Mouse (Mus musculus): ENCODE measurements around the gene Tex38. TPM values are rescaled to one million over a fixed set of nuclear protein-coding genes. Genes with fewer than 3 reads are reported as not detected.
A peak's percentile ranks its signal among the peaks of the same experiment; 100 is the strongest.

Tex38 gene
- total RNA-seq, 4 experiments from 2014 or later: 0.47 to 2.5 (median 1.4) TPM

- no peak for DNase-seq (ENCODE audit: low spot score)
Observed at GRCm38 (mm10) chr4:115775056-115775455, 5.8 kb downstream of the Tex38 start.

- DNase-seq (ENCODE audit: low spot score): no peak
Observed at GRCm38 (mm10) chr4:115767647-115768467, 13.0 kb downstream of the Tex38 start.

GRCm38 (mm10) chr4:115764581-115764980 lies 16.2 kb downstream of the Tex38 start:
- no peak for DNase-seq (ENCODE audit: low spot score)

GRCm38 (mm10) chr4:115761206-115761605 lies 19.6 kb downstream of the Tex38 start:
- no peak for DNase-seq (ENCODE audit: low spot score)

GRCm38 (mm10) chr4:115754851-115755250 lies 26.0 kb downstream of the Tex38 start:
- no peak for DNase-seq (ENCODE audit: low spot score)

GRCm38 (mm10) chr4:115754101-115754500 lies 26.7 kb downstream of the Tex38 start:
- no peak for DNase-seq (ENCODE audit: low spot score)

GRCm38 (mm10) chr4:115749336-115749735 lies 31.5 kb downstream of the Tex38 start:
- no peak for DNase-seq (ENCODE audit: low spot score)

- DNase-seq (ENCODE audit: low spot score): no peak
Observed at GRCm38 (mm10) chr4:115748181-115748580, 32.6 kb downstream of the Tex38 start.

- DNase-seq (ENCODE audit: low spot score): no peak
Observed at GRCm38 (mm10) chr4:115743096-115743495, 37.7 kb downstream of the Tex38 start.

GRCm38 (mm10) chr4:115742658-115743057 lies 38.2 kb downstream of the Tex38 start:
- DNase-seq (ENCODE audit: low spot score): no peak

- DNase-seq (ENCODE audit: low spot score): no peak
Observed at GRCm38 (mm10) chr4:115738481-115738985, 42.3 kb downstream of the Tex38 start.

GRCm38 (mm10) chr4:115737551-115738041 lies 43.2 kb downstream of the Tex38 start, which contains the start of gene Efcab14:
Gene Efcab14 (plus strand): TSS chr4:115737744.
- peak; percentile 97 for DNase-seq (ENCODE audit: low spot score)

- no peak for DNase-seq (ENCODE audit: low spot score)
Observed at GRCm38 (mm10) chr4:115734867-115735266, 46.0 kb downstream of the Tex38 start.

GRCm38 (mm10) chr4:115733746-115734145 lies 47.1 kb downstream of the Tex38 start:
- no peak for DNase-seq (ENCODE audit: low spot score)

- DNase-seq (ENCODE audit: low spot score): no peak
Observed at GRCm38 (mm10) chr4:115732223-115732818, 48.5 kb downstream of the Tex38 start.

GRCm38 (mm10) chr4:115731588-115732222 lies 49.1 kb downstream of the Tex38 start:
- peak; percentile 76 for DNase-seq (ENCODE audit: low spot score)

Other genes with a start within 250 kb of the Tex38 start
- gene Cyp4a31, start 217.4 kb downstream of the Tex38 start, total RNA-seq (2022): not detected
- not detected for gene Cyp4a32, start 180.0 kb downstream of the Tex38 start, total RNA-seq (2022)
- 10 to 100 TPM; 26.4 to 38.4 (median 34.4) TPM for gene Cyp4b1, start 133.3 kb downstream of the Tex38 start, total RNA-seq (2022)
- gene Efcab14, start 43.3 kb downstream of the Tex38 start, total RNA-seq (2022): 10 to 100 TPM; 39.9 to 43.2 (median 42.3) TPM
- 100 to 1,000 TPM; 110 to 119 (median 113) TPM for gene Atpaf1, start 3.8 kb upstream of the Tex38 start, total RNA-seq (2022)
- 1 to 10 TPM; 3.2 to 4.1 (median 3.4) TPM for gene Mob3c, start 47.1 kb upstream of the Tex38 start, total RNA-seq (2022)
- gene Mknk1, start 58.2 kb upstream of the Tex38 start, total RNA-seq (2022): 10 to 100 TPM; 22.2 to 27.6 (median 25.6) TPM
- not detected for gene Kncn, start 103.4 kb upstream of the Tex38 start, total RNA-seq (2022)
- not detected for gene 6430628N08Rik, start 109.6 kb upstream of the Tex38 start, total RNA-seq (2022)
- not detected for gene Dmbx1, start 158.9 kb upstream of the Tex38 start, total RNA-seq (2022)
- gene Faah, start 236.9 kb upstream of the Tex38 start, total RNA-seq (2022): under 1 TPM in 3 of 4 experiments, not detected in 1; 0.34 to 0.82 (median 0.49) TPM

Measured in heart, adult 8-10 months (tissue).